Mouse (Mus musculus): ENCODE measurements at regions not wholly inside any gene's neighbourhood (a gene's known extent, or its start where the extent isn't known, plus 50 kb on each side); places are given as distances from the start of the nearest gene placed in this dataset.

- DNase-seq (ENCODE audit: low spot score) = no peak
Measured at GRCm38 (mm10) chr6:135433753-135434152, 71.4 kb downstream of the Emp1 start.

GRCm38 (mm10) chr6:135436315-135436714 lies 74.0 kb downstream of the Emp1 start:
- no peak for DNase-seq (ENCODE audit: low spot score)

GRCm38 (mm10) chr6:135438271-135438670 lies 75.9 kb downstream of the Emp1 start:
- DNase-seq (ENCODE audit: low spot score) = no peak

- no peak for DNase-seq (ENCODE audit: low spot score)
Measured at GRCm38 (mm10) chr6:135441126-135441871, 79.0 kb downstream of the Emp1 start.

- DNase-seq (ENCODE audit: low spot score) = peak; percentile 71
Measured at GRCm38 (mm10) chr6:135444661-135445060, 82.3 kb downstream of the Emp1 start.

- DNase-seq (ENCODE audit: low spot score) = no peak
Measured at GRCm38 (mm10) chr6:135445070-135445469, 82.7 kb downstream of the Emp1 start.

- no peak for DNase-seq (ENCODE audit: low spot score)
Measured at GRCm38 (mm10) chr6:135447801-135448200, 85.5 kb downstream of the Emp1 start.

- DNase-seq (ENCODE audit: low spot score) = no peak
Measured at GRCm38 (mm10) chr6:135449228-135449627, 86.9 kb downstream of the Emp1 start.

GRCm38 (mm10) chr6:135450573-135450972 lies 88.2 kb downstream of the Emp1 start:
- DNase-seq (ENCODE audit: low spot score) = no peak

- DNase-seq (ENCODE audit: low spot score) = no peak
Measured at GRCm38 (mm10) chr6:135451165-135451797, 88.9 kb downstream of the Emp1 start.

- no peak for DNase-seq (ENCODE audit: low spot score)
Measured at GRCm38 (mm10) chr6:135453041-135453440, 90.7 kb downstream of the Emp1 start.

GRCm38 (mm10) chr6:135472495-135472894 lies 110.2 kb downstream of the Emp1 start:
- no peak for DNase-seq (ENCODE audit: low spot score)

GRCm38 (mm10) chr6:135473146-135473545 lies 110.8 kb downstream of the Emp1 start:
- DNase-seq (ENCODE audit: low spot score) = no peak

- DNase-seq (ENCODE audit: low spot score) = no peak
Measured at GRCm38 (mm10) chr6:135488795-135489194, 126.5 kb downstream of the Emp1 start.

GRCm38 (mm10) chr6:135493983-135494382 lies 131.6 kb downstream of the Emp1 start:
- no peak for DNase-seq (ENCODE audit: low spot score)

- no peak for DNase-seq (ENCODE audit: low spot score)
Measured at GRCm38 (mm10) chr6:135495841-135496240, 133.5 kb downstream of the Emp1 start.

GRCm38 (mm10) chr6:135498592-135498991 lies 136.2 kb downstream of the Emp1 start:
- DNase-seq (ENCODE audit: low spot score) = no peak

- no peak for DNase-seq (ENCODE audit: low spot score)
Measured at GRCm38 (mm10) chr6:135500381-135500780, 138.0 kb downstream of the Emp1 start.

GRCm38 (mm10) chr6:135501791-135502190 lies 139.4 kb downstream of the Emp1 start:
- no peak for DNase-seq (ENCODE audit: low spot score)

GRCm38 (mm10) chr6:135502405-135502804 lies 140.1 kb downstream of the Emp1 start:
- no peak for DNase-seq (ENCODE audit: low spot score)

- no peak for DNase-seq (ENCODE audit: low spot score)
Measured at GRCm38 (mm10) chr6:135518710-135519437, 156.5 kb downstream of the Emp1 start.

- DNase-seq (ENCODE audit: low spot score) = no peak
Measured at GRCm38 (mm10) chr6:135519438-135519803, 157.1 kb downstream of the Emp1 start.

GRCm38 (mm10) chr6:135520868-135521267 lies 158.5 kb downstream of the Emp1 start:
- DNase-seq (ENCODE audit: low spot score) = no peak
